Mouse (Mus musculus) MEL (cell line): ENCODE results near the gene Srsf3. TPM values are rescaled to one million over a fixed set of nuclear protein-coding genes. Genes with fewer than 3 reads are reported as not detected.
"Not testable (repeated sequence)": the region's sequence is repeated elsewhere in the genome, so short reads cannot be mapped to it uniquely, and the experiment has no call there.

Experiments used
- DNase-seq: peaks from one replicate; pipeline ENCODE4 v3.0.0; 2011; ENCODE audit warnings: low read depth, low spot score
- H3K27ac ChIP-seq: 2 replicates; pipeline ENCODE4 v1.5.1; 2012; ENCODE audit warnings: low read depth, mild to moderate bottlenecking, control low read depth, low read length, moderate library complexity; ENCODE audit not compliant: control insufficient read depth
- H3K27me3 ChIP-seq, 2 experiments: fragments of 150-350 bp in 1 of 2; sonication (generic) in 1 of 2; 2 replicates each; pipeline ENCODE4 v1.6.1; 2012; ENCODE audit warnings: low read length in 2 of 2, mild to moderate bottlenecking in 2 of 2, improper control_type of control experiment in 1 of 2, moderate library complexity in 1 of 2; ENCODE audit not compliant: insufficient read depth in 2 of 2, control insufficient read depth in 1 of 2
- H3K36me3 ChIP-seq, 2 experiments: 2 replicates each; pipeline ENCODE4 v1.6.1; 2012 to 2014; ENCODE audit warnings: low read length in 2 of 2, improper control_type of control experiment in 1 of 2, inconsistent platforms in 1 of 2, mild to moderate bottlenecking in 1 of 2; ENCODE audit not compliant: insufficient read depth in 2 of 2, control insufficient read depth in 1 of 2
- H3K4me1 ChIP-seq, 2 experiments: fragments of 150-350 bp in 1 of 2; sonication (generic) in 1 of 2; 2 replicates each; pipeline ENCODE4 v1.6.1; 2012; ENCODE audit warnings: low read length in 2 of 2, improper control_type of control experiment in 1 of 2, mild to moderate bottlenecking in 1 of 2; ENCODE audit not compliant: insufficient read depth in 2 of 2, control insufficient read depth in 1 of 2
- H3K4me3 ChIP-seq, 2 experiments: fragments of 150-350 bp in 1 of 2; sonication (generic) in 1 of 2; 2 replicates each; pipeline ENCODE4 v1.5.1; 2012; ENCODE audit warnings: low read depth in 2 of 2, low read length in 2 of 2, mild to moderate bottlenecking in 2 of 2, moderate library complexity in 2 of 2, control low read depth in 1 of 2, improper control_type of control experiment in 1 of 2; ENCODE audit not compliant: control insufficient read depth in 1 of 2, insufficient read depth in 1 of 2
- H3K79me2 ChIP-seq: 2 replicates; pipeline ENCODE4 v1.6.1; 2012; ENCODE audit warnings: mild to moderate bottlenecking, low read length, moderate library complexity; ENCODE audit not compliant: control insufficient read depth, poor library complexity, insufficient read depth
- H3K9ac ChIP-seq: 2 replicates; pipeline ENCODE4 v1.6.1; 2012; ENCODE audit warnings: low read depth, mild to moderate bottlenecking, control low read depth, low read length, moderate library complexity; ENCODE audit not compliant: control insufficient read depth, poor library complexity, severe bottlenecking
- H3K9me3 ChIP-seq: fragments of 150-350 bp; sonication (generic); replicated peaks from 2 replicates; pipeline ENCODE4 v1.6.1; 2012; ENCODE audit warnings: mild to moderate bottlenecking, low read length, improper control_type of control experiment, moderate library complexity; ENCODE audit not compliant: insufficient read depth
- CTCF ChIP-seq, 3 experiments: IDR thresholded peaks in 2 of 3; conservative IDR thresholded peaks in 1 of 3; 2 replicates each; pipeline ENCODE4 v1.5.1; 2011 to 2012; ENCODE audit warnings: low read length in 3 of 3, low read depth in 2 of 3, mild to moderate bottlenecking in 2 of 3, improper control_type of control experiment in 1 of 3, inconsistent platforms in 1 of 3, mixed read lengths in 1 of 3, moderate library complexity in 1 of 3; ENCODE audit not compliant: control insufficient read depth in 1 of 3, insufficient read depth in 1 of 3, poor library complexity in 1 of 3, severe bottlenecking in 1 of 3
- ELF1 ChIP-seq: IDR thresholded peaks from 2 replicates; pipeline ENCODE4 v1.6.1; 2014; ENCODE audit warnings: low read depth, mild to moderate bottlenecking, inconsistent platforms, low read length, improper control_type of control experiment, moderate library complexity
- EP300 ChIP-seq, 2 experiments: IDR thresholded peaks; 2 replicates each; pipeline ENCODE4 v1.6.1; 2011; ENCODE audit warnings: improper control_type of control experiment in 2 of 2, low read length in 2 of 2, low read depth in 1 of 2, mild to moderate bottlenecking in 1 of 2
- ETS1 ChIP-seq: IDR thresholded peaks from 2 replicates; pipeline ENCODE4 v1.6.1; 2012; ENCODE audit warnings: low read depth, mild to moderate bottlenecking, inconsistent platforms, low read length, improper control_type of control experiment, moderate library complexity
- GATA1 ChIP-seq: IDR thresholded peaks from 2 replicates; pipeline ENCODE4 v1.6.1; 2011; ENCODE audit warnings: low read depth, low read length, improper control_type of control experiment
- HCFC1 ChIP-seq: IDR thresholded peaks from 2 replicates; pipeline ENCODE4 v1.6.1; 2012; ENCODE audit warnings: low read depth, mild to moderate bottlenecking, inconsistent platforms, low read length, improper control_type of control experiment, moderate library complexity
- KAT2A ChIP-seq: conservative IDR thresholded peaks from 2 replicates; pipeline ENCODE4 v1.6.1; 2012; ENCODE audit warnings: low read depth, low read length, improper control_type of control experiment, inconsistent platforms
- MAFK ChIP-seq: IDR thresholded peaks from 2 replicates; pipeline ENCODE4 v1.6.1; 2011; ENCODE audit warnings: low read depth, mild to moderate bottlenecking, low read length, improper control_type of control experiment, borderline replicate concordance
- MAZ ChIP-seq: IDR thresholded peaks from 2 replicates; pipeline ENCODE4 v1.6.1; 2012; ENCODE audit warnings: low read depth, mild to moderate bottlenecking, inconsistent platforms, low read length, improper control_type of control experiment
- MXI1 ChIP-seq: IDR thresholded peaks from 2 replicates; pipeline ENCODE4 v1.6.1; 2011; ENCODE audit warnings: mild to moderate bottlenecking, low read depth, low read length, improper control_type of control experiment
- MYB ChIP-seq: IDR thresholded peaks from 2 replicates; pipeline ENCODE4 v1.6.1; 2011; ENCODE audit warnings: mild to moderate bottlenecking, low read depth, low read length, improper control_type of control experiment
- MYC ChIP-seq: IDR thresholded peaks from 2 replicates; pipeline ENCODE4 v1.6.1; 2011; ENCODE audit warnings: low read depth, mild to moderate bottlenecking, low read length, improper control_type of control experiment, moderate library complexity
- POLR2AphosphoS5 ChIP-seq: IDR thresholded peaks from 2 replicates; pipeline ENCODE4 v1.6.1; 2012; ENCODE audit warnings: low read depth, borderline replicate concordance, mild to moderate bottlenecking, inconsistent platforms, low read length, moderate library complexity, mixed read lengths
- RCOR1 ChIP-seq: IDR thresholded peaks from 2 replicates; pipeline ENCODE4 v1.6.1; 2012; ENCODE audit warnings: low read depth, mild to moderate bottlenecking, inconsistent platforms, low read length, improper control_type of control experiment
- SIN3A ChIP-seq: IDR thresholded peaks from 2 replicates; pipeline ENCODE4 v1.6.1; 2012; ENCODE audit warnings: low read length, improper control_type of control experiment, inconsistent platforms
- TAL1 ChIP-seq: IDR thresholded peaks from 2 replicates; pipeline ENCODE4 v1.6.1; 2012; ENCODE audit warnings: mild to moderate bottlenecking, inconsistent platforms, low read length, moderate library complexity, mixed read lengths
- TBP ChIP-seq: IDR thresholded peaks from 2 replicates; pipeline ENCODE4 v1.8.0; 2011; ENCODE audit warnings: low read depth, low read length, improper control_type of control experiment
- TCF12 ChIP-seq: IDR thresholded peaks from 2 replicates; pipeline ENCODE4 v1.6.1; 2014; ENCODE audit warnings: low read depth, mild to moderate bottlenecking, inconsistent platforms, low read length, improper control_type of control experiment, moderate library complexity
- USF1 ChIP-seq: IDR thresholded peaks from 2 replicates; pipeline ENCODE4 v1.6.1; 2014; ENCODE audit warnings: low read depth, mild to moderate bottlenecking, inconsistent platforms, low read length, improper control_type of control experiment, moderate library complexity
- USF2 ChIP-seq, 2 experiments: IDR thresholded peaks; 2 replicates each; pipeline ENCODE4 v1.6.1; 2011 to 2012; ENCODE audit warnings: improper control_type of control experiment in 2 of 2, low read length in 2 of 2, borderline replicate concordance in 1 of 2, inconsistent platforms in 1 of 2, low read depth in 1 of 2, mild to moderate bottlenecking in 1 of 2; ENCODE audit not compliant: insufficient read depth in 1 of 2
- ZKSCAN1 ChIP-seq: IDR thresholded peaks from 2 replicates; pipeline ENCODE4 v1.6.1; 2012; ENCODE audit warnings: low read depth, mild to moderate bottlenecking, inconsistent platforms, low read length, improper control_type of control experiment, moderate library complexity
- polyA plus RNA-seq, 2 experiments: library from polyadenylated mRNA; stranded (reverse) in 1 of 2; unstranded in 1 of 2; fragments of >175 nt in 1 of 2; fragments of >200 nt in 1 of 2; gene quantifications; 2 replicates each; pipeline versions ENCODE4 v1.2.1 to v1.2.4; 2012; ENCODE audit warnings: low replicate concordance in 2 of 2, low read depth in 1 of 2; ENCODE audit not compliant: insufficient read length in 2 of 2, insufficient read depth in 1 of 2, missing spikeins in 1 of 2
- total RNA-seq: library from RNA; depleted of rRNA; stranded (reverse); fragments of 300-350 nt; gene quantifications from 2 replicates; pipeline ENCODE4 v1.2.3, GENCODE M21; 2012

The Srsf3 gene
- total and polyA plus RNA-seq, 3 experiments = 326 to 556 (median 367) TPM

DNA sequence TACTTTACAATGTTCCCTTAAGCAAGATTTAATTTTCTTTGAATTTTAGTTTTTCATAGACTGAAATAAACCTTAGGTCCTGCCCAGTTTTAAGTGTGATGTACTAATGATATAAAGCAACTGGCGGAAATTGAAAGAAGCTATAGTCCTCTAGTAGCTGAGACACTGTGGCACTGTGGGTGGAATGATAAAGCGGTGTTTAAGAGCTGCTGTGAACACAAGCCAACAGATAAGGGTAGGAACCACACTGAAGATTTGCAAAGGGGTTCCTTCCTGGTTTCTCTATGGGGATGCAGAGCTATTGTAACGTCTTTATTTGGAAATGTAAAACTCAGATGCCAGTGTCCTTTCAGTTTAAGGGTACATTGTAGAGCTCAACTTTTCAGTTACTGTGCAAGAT is 9.2 kb downstream of the Srsf3 start:
- Histone ChIP-seq H3K79me2 (peaks cover 20% of the 10 kb centered on the region), H3K4me1 (peaks cover 19 to 24% of the 10 kb centered on the region in 2 experiments; a peak in 3 of 4 replicates), H3K36me3 (peaks cover 59 to 65% of the 10 kb centered on the region in 2 experiments)
- H3K27me3 ChIP-seq, H3K27ac ChIP-seq, H3K9ac ChIP-seq, H3K9me3 ChIP-seq, H3K4me3 ChIP-seq: not testable (repeated sequence)
- DNase-seq = peak; percentile 73
- TF ChIP-seq TAL1 (peak; percentile 66), SIN3A (peak; percentile 67), ETS1 (peak; percentile 75), MYB (0 out of 2 replicates have a peak, but pooled peaks have one; percentile 21), EP300 (IDR thresholded peaks at IDR 0.05; ENCODE audit: low read depth in 1 of 2, low read length in 2 of 2) (peak; percentile 73 to 81), RCOR1 (peak; percentile 84), GATA1 (peak; percentile 86), TCF12 (peak; percentile 76)

DNA sequence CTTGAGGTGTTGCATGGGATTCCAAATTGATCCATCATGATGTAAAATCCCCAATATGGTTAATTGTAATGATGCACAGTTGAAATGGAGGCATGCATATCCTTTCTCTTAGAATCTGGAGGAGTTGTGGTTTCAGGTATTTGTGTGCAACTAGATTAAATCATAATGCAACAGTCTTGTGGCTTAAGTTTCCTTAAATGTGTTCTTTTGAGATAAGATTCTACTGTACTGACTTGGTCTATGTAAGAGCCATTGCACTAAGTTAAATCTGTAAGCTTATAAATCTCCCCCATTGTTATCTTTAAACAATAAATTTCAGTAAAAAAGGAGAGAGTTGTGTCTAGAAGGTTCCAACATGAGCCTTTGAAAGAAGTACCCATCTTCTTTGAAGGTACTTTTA is 10.1 kb downstream of the Srsf3 start:
- Histone ChIP-seq H3K9me3 (no peaks in the 10 kb centered on the region), H3K9ac (no peak overlapping the region), H3K79me2 (peaks cover 11% of the 10 kb centered on the region), H3K36me3 (peaks cover 50 to 56% of the 10 kb centered on the region in 2 experiments), H3K4me1 (peaks cover 15 to 19% of the 10 kb centered on the region in 2 experiments; a peak in 3 of 4 replicates), H3K27me3 (no peaks in the 10 kb centered on the region), H3K4me3 (no peak overlapping the region), H3K27ac (no peak overlapping the region)
- TF ChIP-seq USF1 = no peak
- no peak for TF ChIP-seq MAZ
- no peak for TF ChIP-seq POLR2AphosphoS5
- peak; percentile 90 for TF ChIP-seq TCF12
- peak; percentile 99 for TF ChIP-seq RCOR1
- TF ChIP-seq ZKSCAN1 = no peak
- no peak for TF ChIP-seq USF2 (IDR thresholded peaks at IDR 0.05; ENCODE audit: borderline replicate concordance in 1 of 2, insufficient read depth in 1 of 2, low read depth in 1 of 2, low read length in 2 of 2)
- no peak for TF ChIP-seq KAT2A
- 0 out of 2 replicates have a peak, but pooled peaks have one; percentile 27 for TF ChIP-seq SIN3A
- peak; percentile 27; the same call in 1 of the 2 replicates for TF ChIP-seq MYB
- TF ChIP-seq TAL1 = peak; percentile 81
- TF ChIP-seq ELF1 = 0 out of 2 replicates have a peak, but pooled peaks have one; percentile 20
- peak; percentile 83 for TF ChIP-seq GATA1
- peak; percentile 61; the same call in 1 of the 2 replicates for TF ChIP-seq ETS1
- TF ChIP-seq MYC = no peak
- TF ChIP-seq MXI1 = peak; percentile 49; the same call in 1 of the 2 replicates
- no peak for TF ChIP-seq TBP
- no peak for TF ChIP-seq CTCF (IDR thresholded peaks at IDR 0.05 in 2 of 3, conservative IDR thresholded peaks at IDR 0.05 in 1 of 3; ENCODE audit: control insufficient read depth in 1 of 3, insufficient read depth in 1 of 3, low read depth in 2 of 3, low read length in 3 of 3, poor library complexity in 1 of 3, severe bottlenecking in 1 of 3)
- TF ChIP-seq EP300 (IDR thresholded peaks at IDR 0.05; ENCODE audit: low read depth in 1 of 2, low read length in 2 of 2) = peak; percentile 84 to 90
- peak; percentile 68; the same call in 1 of the 2 replicates for TF ChIP-seq MAFK
- no peak for TF ChIP-seq HCFC1
- DNase-seq = peak; percentile 56
